Mouse (Mus musculus) liver, adult 2 months (tissue): ENCODE results near the gene Csmd2. TPM values are rescaled to one million over a fixed set of nuclear protein-coding genes. Genes with fewer than 3 reads are reported as not detected.

ENCODE experiments used
- DNase-seq: peaks from one replicate; pipeline ENCODE4 v3.0.0-alpha.2; 2011; ENCODE audit warnings: low read depth, low spot score; ENCODE audit errors: extremely low read depth
- H3K27ac ChIP-seq: fragments of 200-500 bp; replicated peaks from 2 replicates; pipeline ENCODE4 v1.5.1; 2012; ENCODE audit warnings: low read depth, mild to moderate bottlenecking, control low read depth, inconsistent platforms, low read length; ENCODE audit not compliant: insufficient read depth
- H3K27me3 ChIP-seq: fragments of 200-500 bp; 2 replicates; pipeline ENCODE4 v1.6.1; 2012; ENCODE audit warnings: mild to moderate bottlenecking, moderate library complexity, low read length, inconsistent platforms; ENCODE audit not compliant: control insufficient read depth, insufficient read depth
- H3K36me3 ChIP-seq: fragments of 200-500 bp; 2 replicates; pipeline ENCODE4 v1.6.1; 2012; ENCODE audit warnings: low read length, inconsistent platforms; ENCODE audit not compliant: control insufficient read depth, insufficient read depth
- H3K4me1 ChIP-seq: fragments of 200-500 bp; 2 replicates; pipeline ENCODE4 v1.6.1; 2011; ENCODE audit warnings: low read length; ENCODE audit not compliant: control insufficient read depth, insufficient read depth
- H3K4me3 ChIP-seq: fragments of 200-500 bp; 2 replicates; pipeline ENCODE4 v1.5.1; 2011; ENCODE audit warnings: low read depth, mild to moderate bottlenecking, control low read depth, low read length, moderate library complexity; ENCODE audit not compliant: insufficient read depth
- H3K79me2 ChIP-seq: fragments of 200-500 bp; 2 replicates; pipeline ENCODE4 v1.6.1; 2012; ENCODE audit warnings: inconsistent platforms, mild to moderate bottlenecking, low read length, moderate library complexity; ENCODE audit not compliant: control insufficient read depth, insufficient read depth
- H3K9ac ChIP-seq: fragments of 200-500 bp; 2 replicates; pipeline ENCODE4 v1.6.1; 2012; ENCODE audit warnings: low read depth, mild to moderate bottlenecking, control low read depth, inconsistent platforms, low read length
- CTCF ChIP-seq: fragments of 200-500 bp; IDR thresholded peaks from 2 replicates; pipeline ENCODE4 v1.5.1; 2011; ENCODE audit warnings: low read depth, low read length, control low read depth
- POLR2A ChIP-seq: fragments of 200-500 bp; IDR thresholded peaks from 2 replicates; pipeline ENCODE4 v1.6.1; 2011; ENCODE audit warnings: low read length, control low read depth; ENCODE audit not compliant: insufficient read depth; ENCODE audit errors: extremely low read depth
- WGBS: fragments of 180-500 bp; shearing (Covaris S2); methylation state at CpG from one replicate; pipeline ENCODE4 v1.1.7; 2018; 5-methylcytosine and 5-hydroxymethylcytosine counted together
- polyA plus RNA-seq: library from polyadenylated mRNA; depleted of rRNA; stranded (reverse); fragments of >200 nt; gene quantifications from 2 replicates; pipeline ENCODE4 v1.2.3, GENCODE M21; 2012
- total RNA-seq: library from RNA; depleted of rRNA; stranded (reverse); fragments of >200 nt; gene quantifications from 2 replicates; pipeline ENCODE4 v1.2.3, GENCODE M21; 2014

Gene Csmd2
- total and polyA plus RNA-seq, 2 experiments = not detected

DNA sequence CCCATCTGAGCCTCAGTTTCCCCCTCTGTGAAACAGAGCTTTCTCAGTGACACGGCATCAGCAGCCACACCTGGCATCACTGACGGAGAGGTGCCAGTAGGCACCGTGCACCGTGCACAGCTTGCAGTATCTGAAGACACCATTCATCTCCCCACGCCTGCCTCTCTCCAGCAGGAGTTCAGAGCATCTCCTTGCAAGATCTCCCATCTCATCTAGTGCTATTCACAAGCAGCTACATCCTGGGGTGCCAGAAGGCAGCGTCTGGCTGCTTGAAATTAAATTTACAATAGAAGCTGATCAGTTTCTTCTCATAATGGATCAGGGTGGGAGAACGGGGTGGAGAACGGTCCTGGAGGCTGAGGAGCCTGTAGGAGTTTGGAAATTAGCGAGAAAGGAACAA, 79.5 kb downstream of the Csmd2 start:
- no peak for TF ChIP-seq POLR2A
- TF ChIP-seq CTCF = no peak
- no peaks in the 10 kb centered on the region for H3K36me3 ChIP-seq
- H3K27ac ChIP-seq = no peak overlapping the region
- no peaks in the 10 kb centered on the region for H3K27me3 ChIP-seq
- no peak for DNase-seq
- no peaks in the 10 kb centered on the region for H3K4me1 ChIP-seq
- no peaks in the 10 kb centered on the region for H3K79me2 ChIP-seq
- no peak overlapping the region for H3K4me3 ChIP-seq
- H3K9ac ChIP-seq = no peak overlapping the region
- WGBS = 85% methylated on average over 9 of the region's 9 CpGs

DNA sequence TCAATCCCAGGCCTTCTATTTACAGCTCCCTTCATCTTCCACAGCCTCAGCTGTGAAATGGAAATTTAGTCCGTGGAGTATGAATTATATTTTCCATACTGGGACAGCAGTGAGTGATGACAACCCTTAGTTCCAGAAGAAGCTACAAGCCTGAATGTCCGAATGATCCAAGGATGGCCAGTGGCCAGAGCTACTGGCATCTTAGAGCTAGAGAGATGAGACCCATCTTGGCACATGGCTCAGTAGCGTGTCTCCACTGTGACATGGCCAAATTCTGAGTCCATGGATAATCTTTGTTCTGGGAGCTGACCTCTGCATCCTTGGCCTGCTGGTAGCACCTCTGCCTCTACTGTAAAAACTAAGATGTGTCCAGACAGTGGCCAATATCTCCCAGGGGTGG, 96.8 kb downstream of the Csmd2 start:
- DNase-seq = no peak
- WGBS = 87% methylated on average over 3 of the region's 3 CpGs
- H3K27me3 ChIP-seq = no peaks in the 10 kb centered on the region
- H3K4me3 ChIP-seq = no peak overlapping the region
- H3K79me2 ChIP-seq = no peaks in the 10 kb centered on the region
- no peaks in the 10 kb centered on the region for H3K4me1 ChIP-seq
- H3K9ac ChIP-seq = no peak overlapping the region
- TF ChIP-seq POLR2A (no peak), CTCF (no peak)
- no peaks in the 10 kb centered on the region for H3K36me3 ChIP-seq
- H3K27ac ChIP-seq = no peak overlapping the region

DNA sequence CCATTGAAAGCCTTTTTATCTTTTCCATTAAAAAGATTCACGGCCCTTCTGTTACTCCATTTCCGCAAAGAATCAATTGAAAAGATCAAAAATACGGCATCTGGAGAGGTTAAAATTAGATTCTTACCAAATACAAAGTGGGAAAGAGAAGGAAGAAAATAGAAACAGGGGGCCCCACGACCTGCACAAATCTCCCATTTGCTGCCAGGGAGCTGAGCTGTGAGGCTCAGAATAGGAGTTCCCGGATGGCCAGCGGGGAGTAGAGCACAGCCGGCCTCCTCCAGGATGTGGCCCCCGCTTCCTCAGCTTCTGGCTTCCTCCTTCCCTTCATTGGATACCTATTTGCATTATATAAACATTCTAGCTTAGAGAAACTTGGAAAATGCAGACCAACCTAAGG, 97.4 kb downstream of the Csmd2 start:
- no peak for DNase-seq
- 77% methylated on average over 8 of the region's 8 CpGs for WGBS
- no peak for TF ChIP-seq POLR2A
- no peak for TF ChIP-seq CTCF
- Histone ChIP-seq H3K9ac (no peak overlapping the region), H3K36me3 (no peaks in the 10 kb centered on the region), H3K79me2 (no peaks in the 10 kb centered on the region), H3K27me3 (no peaks in the 10 kb centered on the region), H3K27ac (no peak overlapping the region), H3K4me1 (no peaks in the 10 kb centered on the region), H3K4me3 (no peak overlapping the region)

DNA sequence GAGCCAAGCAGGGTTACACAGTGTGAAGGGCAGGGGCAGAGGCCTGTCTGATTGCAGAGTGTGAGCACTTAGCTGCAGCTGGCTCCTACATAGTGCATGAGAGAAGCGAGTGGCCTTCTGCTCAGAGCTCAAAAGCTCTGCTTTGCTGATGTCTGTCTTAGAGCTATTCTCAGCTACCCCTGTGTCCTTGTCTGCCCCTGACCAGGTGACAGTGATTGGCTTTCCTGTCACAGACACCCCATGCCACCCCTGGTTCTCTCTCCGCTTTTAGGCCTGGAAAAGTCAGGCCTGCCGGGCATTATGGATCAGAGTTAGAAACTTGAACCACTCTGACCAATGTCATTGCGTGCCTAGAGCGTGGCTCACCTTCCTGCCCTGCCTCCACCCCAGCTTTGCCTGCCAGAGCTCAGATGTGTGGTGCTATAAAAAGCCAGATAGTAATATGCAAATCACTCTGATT, 99.5 kb downstream of the Csmd2 start:
- 90% methylated on average over 5 of the region's 5 CpGs for WGBS
- no peak for DNase-seq
- no peaks in the 10 kb centered on the region for H3K36me3 ChIP-seq
- no peaks in the 10 kb centered on the region for H3K79me2 ChIP-seq
- H3K27me3 ChIP-seq = no peaks in the 10 kb centered on the region
- H3K4me3 ChIP-seq = no peak overlapping the region
- TF ChIP-seq POLR2A (no peak), CTCF (no peak)
- H3K9ac ChIP-seq = no peak overlapping the region
- H3K4me1 ChIP-seq = no peaks in the 10 kb centered on the region
- H3K27ac ChIP-seq = no peak overlapping the region

DNA sequence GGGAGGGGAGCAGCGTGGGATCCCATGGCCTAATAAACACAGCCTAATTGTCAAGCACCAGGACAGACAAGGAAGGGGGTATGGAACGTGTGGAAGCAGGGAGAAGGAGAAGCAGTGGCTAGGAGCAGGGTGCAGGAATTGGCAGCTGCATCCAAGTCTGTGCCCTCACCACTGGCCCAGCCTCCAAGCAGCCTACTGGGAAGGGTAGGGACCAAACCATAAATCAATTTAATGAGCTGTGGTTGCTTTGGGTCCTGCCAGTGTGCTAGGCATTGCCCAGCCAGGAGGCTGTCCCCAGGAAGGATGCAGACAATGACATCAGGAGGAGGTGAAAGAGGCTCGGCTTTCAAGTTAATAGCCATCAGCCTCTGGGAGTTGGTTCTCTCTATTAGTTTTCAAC, 100.0 kb downstream of the Csmd2 start:
- no peak overlapping the region for H3K27ac ChIP-seq
- WGBS = 64% methylated on average over 3 of the region's 3 CpGs

DNA sequence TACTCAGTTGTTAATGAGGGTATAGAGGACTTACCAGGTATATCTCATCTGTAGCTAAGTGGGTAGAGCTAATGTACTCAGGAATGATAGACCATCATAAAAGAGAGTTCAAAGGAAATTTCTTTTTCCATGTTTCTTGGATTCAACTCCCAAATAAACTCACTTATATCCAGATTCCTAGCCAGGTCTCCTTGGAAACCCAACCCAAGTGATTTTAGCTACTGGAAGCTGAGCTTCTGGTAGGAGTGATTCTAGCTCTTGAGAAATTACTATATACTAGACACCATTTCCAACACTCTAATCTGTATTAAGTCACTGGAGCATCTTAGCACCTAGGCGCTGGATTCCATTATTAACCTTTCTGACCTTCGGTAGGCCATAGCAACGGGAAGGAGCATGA, 100.6 kb downstream of the Csmd2 start:
- H3K27me3 ChIP-seq = no peaks in the 10 kb centered on the region
- WGBS = 82% methylated on average over 3 of the region's 3 CpGs
- no peaks in the 10 kb centered on the region for H3K36me3 ChIP-seq
- no peak overlapping the region for H3K9ac ChIP-seq
- DNase-seq = no peak
- H3K4me3 ChIP-seq = no peak overlapping the region
- TF ChIP-seq CTCF (no peak), POLR2A (no peak)
- H3K4me1 ChIP-seq = no peaks in the 10 kb centered on the region
- no peak overlapping the region for H3K27ac ChIP-seq
- H3K79me2 ChIP-seq = no peaks in the 10 kb centered on the region

More for the DNA sequence above, 100.0 kb downstream of the Csmd2 start:
- H3K4me1 ChIP-seq = no peaks in the 10 kb centered on the region
- no peak overlapping the region for H3K4me3 ChIP-seq
- TF ChIP-seq POLR2A = no peak
- no peak for TF ChIP-seq CTCF
- no peaks in the 10 kb centered on the region for H3K36me3 ChIP-seq
- DNase-seq = no peak
- H3K9ac ChIP-seq = no peak overlapping the region
- no peaks in the 10 kb centered on the region for H3K79me2 ChIP-seq
- no peaks in the 10 kb centered on the region for H3K27me3 ChIP-seq
